Mouse (Mus musculus) heart, postnatal 0 days (tissue): ENCODE results near the gene Osbp2. TPM values are rescaled to one million over a fixed set of nuclear protein-coding genes. Genes with fewer than 3 reads are reported as not detected.
A peak's percentile ranks its signal among the peaks of the same experiment; 100 is the strongest.

Experiments
- ATAC-seq: fragments of 200-750 bp; cut with Nextera tagmentation; 2 replicates; pipeline ENCODE4 v1.8.0; 2017; ENCODE audit warnings: low read depth, moderate number of reproducible peaks, moderate library complexity; ENCODE audit not compliant: insufficient read depth
- DNase-seq: peaks from one replicate; pipeline ENCODE4 v3.0.0-alpha.2; 2016; ENCODE audit warnings: low spot score
- H3K27ac ChIP-seq: fragments of 300-500 bp; sonication (generic); 2 replicates; pipeline ENCODE4 v1.5.1; 2014; ENCODE audit warnings: low read depth, mild to moderate bottlenecking
- H3K27me3 ChIP-seq: fragments of 300-500 bp; sonication (generic); 2 replicates; pipeline ENCODE4 v1.6.1; 2014; ENCODE audit warnings: low read length, mixed read lengths; ENCODE audit not compliant: control insufficient read depth, insufficient read depth
- H3K36me3 ChIP-seq: fragments of 300-500 bp; sonication (generic); replicated peaks from 2 replicates; pipeline ENCODE4 v1.6.1; 2014; ENCODE audit warnings: low read length, mixed read lengths; ENCODE audit not compliant: control insufficient read depth, insufficient read depth
- H3K4me1 ChIP-seq: fragments of 300-500 bp; sonication (generic); 2 replicates; pipeline ENCODE4 v1.6.1; 2014; ENCODE audit warnings: antibody characterized with exemption; ENCODE audit not compliant: control insufficient read depth, insufficient read depth
- H3K4me2 ChIP-seq: fragments of 300-500 bp; sonication (generic); 2 replicates; pipeline ENCODE4 v1.6.1; 2014; ENCODE audit warnings: low read depth, mild to moderate bottlenecking, low read length, moderate library complexity
- H3K4me3 ChIP-seq: fragments of 300-500 bp; sonication (generic); 2 replicates; pipeline ENCODE4 v1.5.1; 2014; ENCODE audit warnings: low read depth, low read length
- H3K9ac ChIP-seq: fragments of 300-500 bp; sonication (generic); replicated peaks from 2 replicates; pipeline ENCODE4 v1.6.1; 2014; ENCODE audit warnings: low read depth, low read length, mixed read lengths
- H3K9me3 ChIP-seq: fragments of 300-500 bp; sonication (generic); replicated peaks from 2 replicates; pipeline ENCODE4 v1.6.1; 2016; ENCODE audit warnings: low read length; ENCODE audit not compliant: control insufficient read depth
- CTCF ChIP-seq: IDR thresholded peaks from 2 replicates; pipeline ENCODE4 v1.5.1; 2016; ENCODE audit warnings: antibody characterized with exemption, control low read depth, low read depth
- EP300 ChIP-seq: IDR thresholded peaks from 2 replicates; pipeline ENCODE4 v1.6.1; 2016; ENCODE audit warnings: antibody characterized with exemption, low read depth
- WGBS: fragments of 180-500 bp; shearing (Covaris S2); extraction: QIAGEN DNeasy Blood & Tissue Kit; methylation state at CpG from one replicate; pipeline ENCODE4 v1.1.7; 2014; 5-methylcytosine and 5-hydroxymethylcytosine counted together
- polyA plus RNA-seq: library from polyadenylated mRNA; unstranded; fragments of >200 nt; fragmentation: Nextera tagmentation; extraction: Ambion mirVana; gene quantifications from 2 replicates; pipeline ENCODE4 v1.2.1, GENCODE M21; 2015
- total RNA-seq: library from RNA; depleted of rRNA; stranded (reverse); fragments of >200 nt; gene quantifications from 2 replicates; pipeline ENCODE4 v1.2.3, GENCODE M21; 2014; ENCODE audit warnings: low replicate concordance

Gene Osbp2
- total and polyA plus RNA-seq, 2 experiments from 2014 or later, result 2.9 to 8.9 TPM

- peaks cover 15% of the 10 kb centered on the region for H3K4me1 ChIP-seq
- DNase-seq (no peak), ATAC-seq (peak; percentile 9; the same call in 1 of the 2 replicates)
- WGBS, result 73% methylated on average over 19 of the region's 19 CpGs
- H3K9ac ChIP-seq, result peak overlapping the region; percentile 39; the same call in 1 of the 2 replicates
- H3K27ac ChIP-seq, result 0 out of 2 replicates have a peak overlapping the region, but pooled peaks have one; percentile 43
- TF ChIP-seq EP300 (no peak), CTCF (no peak)
- H3K4me2 ChIP-seq, result peak overlapping the region; percentile 85
- H3K27me3 ChIP-seq, result 0 out of 2 replicates have a peak, but pooled peaks cover 6% of the 10 kb centered on the region
- peak overlapping the region; percentile 51 for H3K4me3 ChIP-seq
- no peaks in the 10 kb centered on the region for H3K9me3 ChIP-seq
- H3K36me3 ChIP-seq, result no peaks in the 10 kb centered on the region
Observed at GRCm38 (mm10) chr11:3862661-3863453, 846 bp downstream of the Osbp2 start.

DNA sequence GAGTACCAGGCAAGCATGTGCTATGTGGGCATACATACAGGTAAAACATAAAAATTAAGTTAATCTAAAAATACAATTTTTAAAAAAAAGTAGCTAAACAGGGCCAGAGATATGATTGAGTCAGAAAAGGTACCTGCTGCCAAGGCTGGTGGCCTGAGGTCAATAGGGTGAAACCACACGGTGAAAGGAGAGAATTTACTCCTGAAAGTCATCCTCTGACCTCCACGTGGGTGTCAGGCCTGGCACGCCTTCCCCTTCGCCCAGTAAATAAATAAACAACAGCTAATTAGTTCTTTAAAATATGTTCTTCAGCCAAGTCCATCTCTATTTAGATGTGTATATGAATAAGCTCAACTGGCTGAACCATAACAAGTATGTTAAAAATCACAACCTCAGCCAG lies 3.3 kb downstream of the Osbp2 start:
- TF ChIP-seq CTCF (no peak), EP300 (no peak)
- no peak for DNase-seq
- 0 out of 2 replicates have a peak, but pooled peaks cover 5% of the 10 kb centered on the region for H3K27me3 ChIP-seq
- H3K9me3 ChIP-seq, result no peaks in the 10 kb centered on the region
- no peak overlapping the region for H3K27ac ChIP-seq
- H3K4me3 ChIP-seq, result no peak overlapping the region
- H3K36me3 ChIP-seq, result no peaks in the 10 kb centered on the region
- no peak for ATAC-seq
- H3K9ac ChIP-seq, result no peak overlapping the region
- H3K4me1 ChIP-seq, result peaks cover 17% of the 10 kb centered on the region
- WGBS, result 70% methylated on average over 4 of the region's 4 CpGs
- H3K4me2 ChIP-seq, result no peak overlapping the region

GRCm38 (mm10) chr11:3859778-3860177 lies 3.9 kb downstream of the Osbp2 start:
- ATAC-seq (no peak), DNase-seq (no peak)
- no peaks in the 10 kb centered on the region for H3K36me3 ChIP-seq
- no peak for TF ChIP-seq CTCF
- TF ChIP-seq EP300, result no peak
- no peak overlapping the region for H3K9ac ChIP-seq
- 0 out of 2 replicates have a peak, but pooled peaks cover 3% of the 10 kb centered on the region for H3K27me3 ChIP-seq
- peaks cover 17% of the 10 kb centered on the region for H3K4me1 ChIP-seq
- H3K4me3 ChIP-seq, result no peak overlapping the region
- H3K4me2 ChIP-seq, result no peak overlapping the region
- WGBS, result 88% methylated on average over 4 of the region's 4 CpGs
- no peak overlapping the region for H3K27ac ChIP-seq
- no peaks in the 10 kb centered on the region for H3K9me3 ChIP-seq

DNA sequence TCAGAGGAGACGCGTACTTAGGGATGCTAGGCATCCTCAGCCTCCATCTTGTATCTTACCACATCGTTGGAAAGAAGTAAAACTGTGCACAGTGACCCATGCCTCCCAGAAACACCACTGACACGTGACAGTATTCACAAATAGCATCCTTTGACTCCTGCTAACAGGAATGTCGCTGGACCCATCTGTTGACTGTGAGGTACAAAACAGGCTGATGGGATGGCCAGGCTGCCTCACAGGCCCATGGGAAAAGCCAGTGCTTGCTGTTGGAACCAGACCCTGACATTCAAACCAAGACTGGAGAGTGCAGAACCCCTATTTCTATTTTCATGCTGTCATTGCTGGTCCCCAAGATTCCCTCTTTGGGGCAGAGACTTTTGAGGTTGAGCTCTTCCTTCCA lies 5.8 kb downstream of the Osbp2 start:
- Histone ChIP-seq H3K9ac (no peak overlapping the region), H3K4me1 (peaks cover 10% of the 10 kb centered on the region), H3K27ac (no peak overlapping the region), H3K9me3 (no peaks in the 10 kb centered on the region), H3K36me3 (no peaks in the 10 kb centered on the region), H3K4me3 (no peak overlapping the region), H3K4me2 (no peak overlapping the region), H3K27me3 (no peaks in the 10 kb centered on the region)
- DNase-seq (no peak), ATAC-seq (no peak)
- 62% methylated on average over 5 of the region's 5 CpGs for WGBS
- no peak for TF ChIP-seq CTCF
- TF ChIP-seq EP300, result no peak

- TF ChIP-seq EP300 (no peak), CTCF (no peak)
- Histone ChIP-seq H3K27me3 (no peaks in the 10 kb centered on the region), H3K4me3 (no peak overlapping the region), H3K36me3 (no peaks in the 10 kb centered on the region), H3K9ac (no peak overlapping the region), H3K4me2 (no peak overlapping the region), H3K9me3 (no peaks in the 10 kb centered on the region), H3K4me1 (peaks cover 4% of the 10 kb centered on the region; the same call in 1 of the 2 replicates), H3K27ac (no peak overlapping the region)
- ATAC-seq (no peak), DNase-seq (no peak)
- 85% methylated on average over 5 of the region's 5 CpGs for whole genome bisulfite sequencing
Observed at GRCm38 (mm10) chr11:3855846-3856245, 7.9 kb downstream of the Osbp2 start.
